Mouse (Mus musculus): ENCODE data around the gene Mfap1b. TPM values are rescaled to one million over a fixed set of nuclear protein-coding genes. Genes with fewer than 3 reads are reported as not detected.

Mfap1b gene
- polyA plus RNA-seq, 1 experiment from 2014 or later = 40.9 TPM

GRCm38 (mm10) chr2:121447006-121447405 lies 26.9 kb downstream of the Mfap1b start:
- H3K36me3 ChIP-seq (ENCODE audit: control insufficient read depth, insufficient read depth, low read length) = peaks cover 9% of the 10 kb centered on the region
- peaks cover 12% of the 10 kb centered on the region for H3K4me1 ChIP-seq (replicated peaks; ENCODE audit: control insufficient read depth, insufficient read depth, low read length)
- no peak overlapping the region for H3K27ac ChIP-seq (ENCODE audit: low read depth)
- 83% methylated on average over 3 of the region's 3 CpGs for WGBS
- H3K9me3 ChIP-seq (ENCODE audit: control insufficient read depth, low read length) = no peaks in the 10 kb centered on the region
- H3K27me3 ChIP-seq (replicated peaks; ENCODE audit: control insufficient read depth, insufficient read depth, low read length) = peaks cover under 1% of the 10 kb centered on the region; the same call in 1 of the 2 replicates
- DNase-seq (ENCODE audit: low spot score) = no peak
- ATAC-seq (replicated peaks; ENCODE audit: low FRiP score, low TSS enrichment, low read depth) = no peak
- H3K9ac ChIP-seq (ENCODE audit: low read length) = no peak overlapping the region
- H3K4me2 ChIP-seq (ENCODE audit: low read length) = no peak overlapping the region
- H3K4me3 ChIP-seq (ENCODE audit: low read depth, low read length) = no peak overlapping the region

DNA sequence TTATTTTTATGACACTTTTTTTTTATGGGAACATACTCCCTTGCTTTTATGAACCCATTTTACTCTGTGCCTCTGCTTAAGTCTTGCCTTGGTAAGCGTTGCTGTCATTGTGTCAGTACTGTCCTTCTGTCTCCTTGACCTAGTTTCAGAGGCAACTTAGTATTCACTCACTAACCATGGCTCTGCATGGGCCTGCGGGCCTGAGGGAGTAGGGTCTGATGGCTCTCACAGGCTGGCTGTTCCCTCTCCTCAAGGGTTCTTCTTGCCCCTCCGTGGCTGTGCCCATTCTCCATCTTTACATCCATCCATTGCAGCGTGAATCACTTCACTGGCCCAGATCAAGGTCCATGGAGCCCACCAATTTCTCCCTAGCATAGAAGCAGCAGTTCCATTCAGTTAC lies 27.4 kb downstream of the Mfap1b start:
- Histone ChIP-seq H3K4me3 (ENCODE audit: low read depth, low read length) (no peak overlapping the region), H3K27me3 (replicated peaks; ENCODE audit: control insufficient read depth, insufficient read depth, low read length) (peaks cover 6% of the 10 kb centered on the region; the same call in 1 of the 2 replicates), H3K27ac (ENCODE audit: low read depth) (no peak overlapping the region), H3K36me3 (ENCODE audit: control insufficient read depth, insufficient read depth, low read length) (peaks cover 8% of the 10 kb centered on the region), H3K9me3 (ENCODE audit: control insufficient read depth, low read length) (no peaks in the 10 kb centered on the region), H3K9ac (ENCODE audit: low read length) (no peak overlapping the region), H3K4me2 (ENCODE audit: low read length) (no peak overlapping the region), H3K4me1 (replicated peaks; ENCODE audit: control insufficient read depth, insufficient read depth, low read length) (peaks cover 14% of the 10 kb centered on the region)
- ATAC-seq (replicated peaks; ENCODE audit: low FRiP score, low TSS enrichment, low read depth) (no peak), DNase-seq (ENCODE audit: low spot score) (no peak)
- WGBS = 76% methylated on average over 4 of the region's 4 CpGs

DNA sequence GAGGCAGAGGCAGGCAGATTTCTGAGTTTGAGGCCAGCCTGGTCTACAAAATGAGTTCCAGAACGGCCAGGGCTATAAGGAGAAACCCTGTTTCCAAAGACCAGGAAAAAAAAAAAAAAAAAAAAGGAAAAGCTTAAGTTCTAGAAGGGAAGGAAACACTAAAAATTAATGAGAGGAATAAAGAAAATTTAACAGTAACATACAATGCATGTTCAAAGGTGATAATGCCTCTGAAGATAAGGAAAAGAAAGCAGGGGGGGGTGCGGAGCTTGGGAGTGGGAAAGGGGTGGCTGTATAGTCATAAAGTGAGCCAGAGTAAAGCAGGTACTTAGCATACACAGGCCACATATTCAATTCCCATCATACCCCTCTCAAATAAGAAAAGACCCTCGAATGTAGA lies 28.8 kb downstream of the Mfap1b start:
- ATAC-seq (replicated peaks; ENCODE audit: low FRiP score, low TSS enrichment, low read depth) = no peak
- H3K4me1 ChIP-seq (replicated peaks; ENCODE audit: control insufficient read depth, insufficient read depth, low read length) = peaks cover 2% of the 10 kb centered on the region; the same call in 1 of the 2 replicates
- H3K27me3 ChIP-seq (replicated peaks; ENCODE audit: control insufficient read depth, insufficient read depth, low read length) = peaks cover 6% of the 10 kb centered on the region; the same call in 1 of the 2 replicates
- no peak overlapping the region for H3K9ac ChIP-seq (ENCODE audit: low read length)
- no peak overlapping the region for H3K27ac ChIP-seq (ENCODE audit: low read depth)
- no peaks in the 10 kb centered on the region for H3K36me3 ChIP-seq (ENCODE audit: control insufficient read depth, insufficient read depth, low read length)
- H3K4me3 ChIP-seq (ENCODE audit: low read depth, low read length) = no peak overlapping the region
- no peak for DNase-seq (ENCODE audit: low spot score)
- no peaks in the 10 kb centered on the region for H3K9me3 ChIP-seq (ENCODE audit: control insufficient read depth, low read length)
- H3K4me2 ChIP-seq (ENCODE audit: low read length) = no peak overlapping the region
- 85% methylated on average over 3 of the region's 3 CpGs for WGBS

DNA sequence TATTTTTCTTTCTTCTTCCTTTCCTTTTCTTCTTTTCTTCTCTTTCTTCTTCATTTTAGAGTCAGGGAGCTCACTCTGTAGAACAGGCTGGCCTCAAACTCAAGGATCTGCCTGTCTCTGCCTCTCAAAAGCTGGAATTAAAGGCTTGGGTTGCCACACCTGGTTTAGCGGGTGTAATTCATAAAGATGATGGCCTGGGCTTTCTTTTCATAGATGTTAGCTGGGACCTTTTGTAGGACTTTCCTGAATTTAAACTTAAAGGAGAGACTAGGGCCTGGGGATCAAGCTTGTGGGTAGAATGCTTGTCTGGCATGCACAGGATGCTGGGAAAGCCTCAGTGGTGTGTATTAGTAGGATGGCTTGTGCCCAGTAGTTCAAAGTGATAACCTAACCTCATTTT lies 29.7 kb downstream of the Mfap1b start, which contains the start of gene Ell3:
Ell3 (minus strand) TSS at position 101 of the 400 bp plus-strand sequence.
- WGBS = 88% methylated on average over 1 of the region's 1 CpGs
- Histone ChIP-seq H3K27ac (ENCODE audit: low read depth) (no peak within 1 kb of the TSS), H3K4me1 (replicated peaks; ENCODE audit: control insufficient read depth, insufficient read depth, low read length) (peaks cover 2% of the 10 kb centered on the region; the same call in 1 of the 2 replicates), H3K4me2 (ENCODE audit: low read length) (peak within 1 kb of the TSS; percentile 58), H3K9ac (ENCODE audit: low read length) (no peak within 1 kb of the TSS), H3K9me3 (ENCODE audit: control insufficient read depth, low read length) (no peaks in the 10 kb centered on the region), H3K4me3 (ENCODE audit: low read depth, low read length) (no peak within 1 kb of the TSS), H3K36me3 (ENCODE audit: control insufficient read depth, insufficient read depth, low read length) (peaks cover 4% of the 10 kb centered on the region), H3K27me3 (replicated peaks; ENCODE audit: control insufficient read depth, insufficient read depth, low read length) (peaks cover 6% of the 10 kb centered on the region; the same call in 1 of the 2 replicates)
- DNase-seq (ENCODE audit: low spot score) (no peak), ATAC-seq (replicated peaks; ENCODE audit: low FRiP score, low TSS enrichment, low read depth) (no peak)

DNA sequence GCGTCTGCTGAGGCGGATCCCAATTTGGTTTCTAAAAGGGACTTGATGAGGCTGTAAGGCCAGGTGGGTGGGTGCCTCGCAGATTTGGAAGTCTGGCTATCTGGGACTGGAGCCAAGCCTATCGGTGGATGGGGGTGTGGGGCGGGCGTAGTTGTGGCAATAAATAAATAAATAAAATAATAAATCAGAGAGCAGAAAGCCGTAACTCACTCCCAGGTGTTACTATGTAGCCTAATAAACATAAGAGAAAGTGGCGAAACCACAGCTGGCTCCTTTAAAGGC lies 30.9 kb downstream of the Mfap1b start:
- ATAC-seq (replicated peaks; ENCODE audit: low FRiP score, low TSS enrichment, low read depth) = peak; percentile 0; the same call in 1 of the 2 replicates
- Histone ChIP-seq H3K27ac (ENCODE audit: low read depth) (no peak overlapping the region), H3K9ac (ENCODE audit: low read length) (peak overlapping the region; percentile 23), H3K4me2 (ENCODE audit: low read length) (peak overlapping the region; percentile 58), H3K4me1 (replicated peaks; ENCODE audit: control insufficient read depth, insufficient read depth, low read length) (peaks cover 2% of the 10 kb centered on the region; the same call in 1 of the 2 replicates), H3K27me3 (replicated peaks; ENCODE audit: control insufficient read depth, insufficient read depth, low read length) (peaks cover 6% of the 10 kb centered on the region; the same call in 1 of the 2 replicates), H3K36me3 (ENCODE audit: control insufficient read depth, insufficient read depth, low read length) (peaks cover 14% of the 10 kb centered on the region), H3K4me3 (ENCODE audit: low read depth, low read length) (peak overlapping the region; percentile 42), H3K9me3 (ENCODE audit: control insufficient read depth, low read length) (no peaks in the 10 kb centered on the region)
- WGBS = 8% methylated on average over 8 of the region's 8 CpGs
- DNase-seq (ENCODE audit: low spot score) = no peak

GRCm38 (mm10) chr2:121442259-121443067 lies 31.4 kb downstream of the Mfap1b start:
- H3K27me3 ChIP-seq (replicated peaks; ENCODE audit: control insufficient read depth, insufficient read depth, low read length) = peaks cover 6% of the 10 kb centered on the region; the same call in 1 of the 2 replicates
- DNase-seq (ENCODE audit: low spot score) = peak; percentile 88
- H3K4me3 ChIP-seq (ENCODE audit: low read depth, low read length) = peak overlapping the region; percentile 42
- H3K4me2 ChIP-seq (ENCODE audit: low read length) = peak overlapping the region; percentile 58
- H3K9ac ChIP-seq (ENCODE audit: low read length) = peak overlapping the region; percentile 23
- 1% methylated on average over 30 of the region's 30 CpGs for WGBS
- no peak overlapping the region for H3K27ac ChIP-seq (ENCODE audit: low read depth)
- H3K4me1 ChIP-seq (replicated peaks; ENCODE audit: control insufficient read depth, insufficient read depth, low read length) = peaks cover 2% of the 10 kb centered on the region; the same call in 1 of the 2 replicates
- peaks cover 20% of the 10 kb centered on the region for H3K36me3 ChIP-seq (ENCODE audit: control insufficient read depth, insufficient read depth, low read length)
- no peaks in the 10 kb centered on the region for H3K9me3 ChIP-seq (ENCODE audit: control insufficient read depth, low read length)
- ATAC-seq (replicated peaks; ENCODE audit: low FRiP score, low TSS enrichment, low read depth) = peak; percentile 83

DNA sequence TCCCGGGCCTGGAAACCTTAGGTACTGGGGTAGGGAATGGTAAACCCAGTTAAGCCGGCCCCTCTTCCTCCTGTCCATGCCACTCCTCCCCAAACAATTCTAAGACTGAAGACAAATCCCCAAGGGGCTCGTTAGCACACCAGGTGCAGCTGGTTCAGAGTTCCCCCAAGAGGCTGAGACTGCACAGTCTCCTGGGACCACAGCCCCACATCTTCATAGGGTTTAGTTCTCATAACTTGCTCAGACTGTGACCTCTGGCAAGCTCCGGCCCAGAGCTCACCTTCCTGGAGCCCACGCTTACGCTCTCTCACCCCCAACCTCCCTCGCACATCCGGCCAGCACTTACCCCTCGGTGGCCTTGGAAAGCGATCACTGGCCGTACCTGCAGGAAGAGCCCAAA lies 32.1 kb downstream of the Mfap1b start:
- 12% methylated on average over 11 of the region's 11 CpGs for WGBS
- peak overlapping the region; percentile 58 for H3K4me2 ChIP-seq (ENCODE audit: low read length)
- DNase-seq (ENCODE audit: low spot score) (no peak), ATAC-seq (replicated peaks; ENCODE audit: low FRiP score, low TSS enrichment, low read depth) (peak; percentile 12; the same call in 1 of the 2 replicates)
- H3K9me3 ChIP-seq (ENCODE audit: control insufficient read depth, low read length) = no peaks in the 10 kb centered on the region
- H3K9ac ChIP-seq (ENCODE audit: low read length) = peak overlapping the region; percentile 23
- H3K36me3 ChIP-seq (ENCODE audit: control insufficient read depth, insufficient read depth, low read length) = peaks cover 27% of the 10 kb centered on the region
- H3K4me1 ChIP-seq (replicated peaks; ENCODE audit: control insufficient read depth, insufficient read depth, low read length) = peaks cover 2% of the 10 kb centered on the region; the same call in 1 of the 2 replicates
- no peak overlapping the region for H3K27ac ChIP-seq (ENCODE audit: low read depth)
- peak overlapping the region; percentile 42 for H3K4me3 ChIP-seq (ENCODE audit: low read depth, low read length)
- peaks cover 6% of the 10 kb centered on the region; the same call in 1 of the 2 replicates for H3K27me3 ChIP-seq (replicated peaks; ENCODE audit: control insufficient read depth, insufficient read depth, low read length)

DNA sequence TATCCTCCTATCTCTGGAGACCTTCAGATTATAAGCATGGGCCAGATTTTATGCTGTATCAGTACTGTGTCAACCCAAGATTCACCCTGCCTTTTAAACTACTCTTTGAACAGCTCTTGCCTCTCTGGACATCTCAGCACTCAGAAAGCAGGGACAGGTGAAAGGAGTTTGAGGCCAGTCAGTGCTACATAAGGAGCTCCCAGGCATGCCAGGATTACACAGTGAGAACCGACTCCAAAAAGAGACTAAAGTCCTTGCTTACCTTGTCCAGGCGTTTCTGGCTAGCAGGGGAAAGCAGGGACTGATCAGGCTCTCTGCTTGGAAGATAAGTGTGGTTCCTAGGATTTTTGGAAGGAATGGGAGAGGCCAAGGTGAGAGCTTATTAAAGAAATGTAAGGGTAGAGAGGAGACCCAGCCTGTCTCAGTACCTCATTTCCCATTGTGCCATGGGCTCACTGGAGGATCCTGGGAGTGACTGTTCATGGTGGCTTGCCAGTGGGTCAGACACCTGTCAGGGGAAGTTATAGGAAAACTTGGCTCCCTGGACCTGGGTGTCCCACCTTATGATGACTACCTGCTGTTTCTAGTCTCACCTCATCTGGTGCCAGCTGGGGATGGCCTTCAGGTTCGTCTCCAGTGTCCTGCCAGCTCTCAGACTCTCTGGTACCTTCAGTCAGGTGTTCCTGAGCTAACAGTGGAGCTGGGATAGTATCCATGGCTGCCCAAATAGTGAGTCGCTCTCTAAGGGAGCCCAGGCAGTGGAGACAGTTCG lies 32.8 kb downstream of the Mfap1b start:
- Histone ChIP-seq H3K4me2 (ENCODE audit: low read length) (no peak overlapping the region; the same call in 1 of the 2 replicates), H3K27me3 (replicated peaks; ENCODE audit: control insufficient read depth, insufficient read depth, low read length) (peaks cover 6% of the 10 kb centered on the region; the same call in 1 of the 2 replicates), H3K9me3 (ENCODE audit: control insufficient read depth, low read length) (no peaks in the 10 kb centered on the region), H3K9ac (ENCODE audit: low read length) (no peak overlapping the region), H3K4me1 (replicated peaks; ENCODE audit: control insufficient read depth, insufficient read depth, low read length) (peaks cover 2% of the 10 kb centered on the region; the same call in 1 of the 2 replicates), H3K36me3 (ENCODE audit: control insufficient read depth, insufficient read depth, low read length) (peaks cover 32% of the 10 kb centered on the region), H3K4me3 (ENCODE audit: low read depth, low read length) (no peak overlapping the region), H3K27ac (ENCODE audit: low read depth) (no peak overlapping the region)
- WGBS = 63% methylated on average over 5 of the region's 5 CpGs
- DNase-seq (ENCODE audit: low spot score) = no peak
- no peak for ATAC-seq (replicated peaks; ENCODE audit: low FRiP score, low TSS enrichment, low read depth)

All from intestine, embryonic 14.5 days (tissue).